Mouse (Mus musculus) cortical plate, adult 2 months (tissue): ENCODE measurements at regions not wholly inside any gene's neighbourhood (a gene's known extent, or its start where the extent isn't known, plus 50 kb on each side); places are given as distances from the start of the nearest gene placed in this dataset.

Experiments
- CTCF ChIP-seq: fragments of 200-500 bp; IDR thresholded peaks from 2 replicates; pipeline ENCODE4 v1.5.1; 2011; ENCODE audit warnings: mild to moderate bottlenecking, control low read depth, low read length; ENCODE audit not compliant: insufficient read depth; ENCODE audit errors: extremely low read depth
- POLR2A ChIP-seq: fragments of 200-500 bp; IDR thresholded peaks from 2 replicates; pipeline ENCODE4 v1.6.1; 2011; ENCODE audit warnings: mild to moderate bottlenecking, low read length, control low read depth; ENCODE audit not compliant: insufficient read depth; ENCODE audit errors: extremely low read depth

GRCm38 (mm10) chr7:58322381-58322780 lies 333.6 kb upstream of the Atp10a start:
- TF ChIP-seq CTCF (no peak), POLR2A (no peak)
